Mouse (Mus musculus): ENCODE measurements around the gene Cpne4. TPM values are rescaled to one million over a fixed set of nuclear protein-coding genes. Genes with fewer than 3 reads are reported as not detected.
A peak's percentile ranks its signal among the peaks of the same experiment; 100 is the strongest.

Cpne4 gene
- total RNA-seq (2015): not detected in 2 replicates
- total RNA-seq (2017): not detected in 2 replicates

DNA sequence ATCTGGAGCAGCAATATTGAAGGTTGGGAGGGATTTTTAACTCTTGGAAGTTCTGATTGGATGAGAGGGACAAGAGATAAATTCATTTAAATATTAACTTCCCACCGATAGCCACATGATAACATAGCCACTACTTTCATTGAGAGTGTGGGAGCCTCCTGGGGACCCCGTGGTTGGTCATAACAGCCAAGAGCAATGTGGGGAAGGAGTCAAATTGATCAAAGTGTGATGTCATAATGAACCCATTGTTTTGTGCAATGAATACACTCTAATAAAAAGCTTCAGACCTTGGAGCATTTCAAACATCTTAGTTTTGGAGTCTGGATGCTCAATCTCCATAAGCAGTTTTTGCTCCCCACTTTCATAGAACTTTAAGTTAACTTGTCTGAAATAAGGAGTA, at the start of gene Cpne4:
Gene Cpne4, plus strand, starts transcription at position 301 of the 400 bp plus-strand sequence.
- no peak for ATAC-seq (replicated peaks; ENCODE audit: poor library complexity)

DNA sequence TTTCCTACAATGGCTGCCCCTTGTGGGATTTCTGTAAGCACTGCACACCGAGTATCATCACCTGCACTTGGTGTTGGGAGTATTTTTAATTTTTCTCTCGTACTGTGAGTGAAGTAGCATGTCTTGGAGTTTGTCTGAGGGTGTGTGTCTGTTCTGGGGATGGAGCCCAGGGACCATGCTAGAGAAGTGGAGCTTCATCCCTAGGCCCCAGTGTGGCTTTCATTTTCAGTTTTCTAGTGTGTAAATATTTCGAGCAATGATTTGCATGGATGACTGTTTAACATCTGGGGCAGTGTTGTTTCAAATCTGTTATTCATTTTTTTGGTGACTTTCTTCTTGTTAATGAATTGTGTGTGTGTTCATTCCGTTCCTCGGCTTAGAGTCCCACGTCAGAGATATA, 31.9 kb upstream of the Cpne4 start:
- no peak for ATAC-seq (replicated peaks; ENCODE audit: poor library complexity)

DNA sequence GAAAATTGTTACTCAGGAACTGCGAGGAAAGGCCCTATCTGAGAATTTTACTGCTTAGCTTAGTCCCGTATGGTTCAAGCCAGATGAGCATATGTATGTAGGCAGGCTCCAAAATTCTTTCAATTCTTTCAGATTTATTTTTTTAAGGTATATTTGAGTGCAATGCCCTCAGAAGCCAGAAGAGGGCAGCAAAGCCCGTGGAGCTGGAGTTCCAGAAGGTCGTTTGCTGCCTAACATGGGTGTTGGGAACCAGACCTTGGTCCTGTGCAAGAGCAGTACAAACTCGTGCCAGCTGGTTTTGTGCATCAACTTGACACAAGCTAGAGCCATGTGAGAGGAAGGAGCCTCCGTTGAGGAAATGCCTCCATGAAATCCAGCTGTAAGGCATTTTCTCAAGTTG, 11.6 kb upstream of the Cpne4 start:
- peak; percentile 57; the same call in 1 of the 2 replicates for ATAC-seq (replicated peaks; ENCODE audit: poor library complexity)

DNA sequence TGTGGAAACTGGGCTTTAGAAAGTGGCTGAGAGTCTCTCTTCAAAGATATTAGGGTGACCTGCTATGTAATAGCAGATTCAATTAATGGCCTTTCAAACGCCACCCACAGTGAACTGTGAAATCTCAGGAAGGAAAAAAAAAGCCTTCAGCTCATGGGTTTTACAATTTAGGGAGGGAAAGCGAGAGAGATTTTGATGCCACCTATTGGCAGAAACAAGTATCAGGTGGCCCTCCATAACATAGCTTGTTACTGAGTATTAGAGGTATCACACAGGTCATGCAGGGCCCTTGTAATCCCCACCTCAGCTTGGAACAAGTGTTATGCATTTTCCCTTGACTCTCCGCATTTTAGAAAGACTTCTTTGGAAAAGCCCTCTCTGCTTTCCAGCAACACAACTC, 18.7 kb downstream of the Cpne4 start:
- no peak for ATAC-seq (replicated peaks; ENCODE audit: poor library complexity)

DNA sequence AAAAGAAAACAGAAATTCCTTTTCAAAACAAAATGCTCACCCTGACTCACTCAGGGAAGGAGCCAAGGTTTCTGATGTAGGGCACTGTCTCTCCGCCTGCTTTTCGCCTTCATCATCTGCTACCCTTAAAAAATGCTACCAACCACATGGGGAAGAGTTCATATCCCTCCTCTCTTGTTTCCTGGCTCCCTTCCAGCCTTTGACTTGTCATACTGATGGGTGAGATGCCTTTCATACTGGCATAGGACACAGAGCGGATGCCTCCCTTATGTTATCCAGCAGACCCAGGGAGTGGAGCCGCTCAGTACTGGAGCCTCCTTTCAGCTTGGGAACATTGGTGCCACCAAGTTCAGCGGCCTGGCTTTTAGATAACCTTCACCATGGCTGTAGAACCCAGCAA, 19.4 kb downstream of the Cpne4 start:
- no peak for ATAC-seq (replicated peaks; ENCODE audit: poor library complexity)

DNA sequence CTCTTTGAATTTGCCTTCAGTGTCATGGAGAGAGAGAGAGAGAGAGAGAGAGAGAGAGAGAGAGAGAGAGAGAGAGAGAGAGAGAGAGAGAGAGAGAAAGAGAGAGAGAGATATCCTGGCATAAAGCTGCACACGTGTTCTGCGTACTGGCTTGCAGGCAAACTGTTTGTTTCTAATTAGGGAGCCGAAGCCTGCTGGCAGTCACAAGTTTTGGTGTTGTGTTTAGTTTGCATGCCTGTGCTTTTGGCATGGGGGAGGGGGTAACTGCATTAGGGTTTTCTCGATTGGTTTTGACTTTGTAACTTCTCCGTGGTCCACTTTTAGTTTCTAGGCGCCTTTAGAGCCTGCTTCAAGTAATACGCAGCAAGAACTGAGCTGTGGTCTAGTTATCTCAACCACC, 20.0 kb downstream of the Cpne4 start:
- ATAC-seq (replicated peaks; ENCODE audit: poor library complexity): no peak

DNA sequence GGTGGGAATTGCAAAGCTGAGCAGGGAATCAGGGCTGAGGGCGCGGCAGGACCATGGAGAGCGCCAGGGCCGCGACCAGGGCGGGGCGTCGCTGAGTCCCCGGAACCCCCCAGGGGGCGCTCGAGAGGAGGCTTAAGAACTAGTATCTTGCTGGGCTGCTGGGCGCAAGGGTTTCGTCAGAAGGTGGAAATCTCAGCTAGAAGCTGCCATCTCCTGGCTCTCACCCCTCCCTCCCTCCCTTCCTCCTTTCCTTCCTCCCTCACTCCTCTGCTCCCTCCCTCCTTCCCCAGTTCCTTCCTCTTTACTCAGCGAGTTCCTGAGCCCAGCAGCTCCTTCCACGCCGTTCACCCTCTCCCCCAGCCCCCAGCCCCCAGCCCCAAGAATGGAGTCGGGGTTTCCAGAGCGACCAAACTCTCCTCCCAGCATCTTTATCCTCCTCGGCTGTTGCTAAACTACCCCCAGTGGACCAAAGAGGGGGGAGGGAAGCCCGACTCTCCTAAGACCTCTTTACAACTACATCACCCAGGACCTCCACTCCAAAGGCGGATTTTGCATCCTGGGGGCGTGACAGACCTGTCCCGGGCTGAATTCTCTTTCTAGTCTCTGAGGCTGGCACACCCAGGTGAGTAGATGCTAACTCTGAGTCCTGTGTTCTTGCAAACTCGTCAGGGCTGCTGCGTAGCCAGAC, 22.5 kb downstream of the Cpne4 start:
- peak; percentile 100 for ATAC-seq (replicated peaks; ENCODE audit: poor library complexity)

DNA sequence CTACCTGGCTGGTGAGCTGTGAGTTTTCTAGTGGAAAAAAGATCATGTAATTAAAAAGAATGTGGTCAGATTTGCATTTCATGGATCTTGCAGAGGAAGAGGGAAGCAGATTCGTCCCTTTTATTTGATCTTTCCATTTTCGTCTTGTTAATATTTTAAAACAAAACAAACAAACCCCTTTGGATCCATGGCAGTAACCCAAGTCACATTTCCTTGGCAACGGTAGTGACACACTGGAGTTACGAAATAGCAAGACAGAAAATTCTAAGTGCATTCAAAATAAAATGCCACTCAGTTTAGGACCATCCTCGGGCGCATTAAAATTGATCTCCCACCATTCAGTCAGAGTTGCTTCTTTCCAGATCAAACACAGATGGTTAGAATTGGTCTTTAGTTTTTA, 25.8 kb downstream of the Cpne4 start:
- no peak for ATAC-seq (replicated peaks; ENCODE audit: poor library complexity)

DNA sequence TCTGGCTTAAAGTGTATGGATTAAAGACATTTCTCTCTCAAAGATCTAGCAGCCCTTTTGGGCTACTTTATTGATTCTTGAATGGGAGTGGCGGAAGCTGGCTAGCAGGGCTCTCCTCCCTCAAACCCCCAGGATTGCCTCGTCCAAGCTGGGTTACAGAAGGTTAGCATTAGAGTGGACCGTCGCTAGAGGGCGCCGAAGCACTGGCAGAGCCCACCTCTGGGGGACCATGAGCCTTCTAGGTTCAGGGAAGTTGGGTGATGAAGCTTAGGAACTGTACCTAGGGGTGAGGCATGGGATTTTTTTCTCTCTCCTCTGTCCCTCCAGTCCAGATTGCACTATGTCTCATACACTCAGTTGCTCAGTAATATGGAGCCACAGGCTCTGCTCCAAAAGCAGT, 27.4 kb downstream of the Cpne4 start:
- ATAC-seq (replicated peaks; ENCODE audit: poor library complexity): peak; percentile 92

DNA sequence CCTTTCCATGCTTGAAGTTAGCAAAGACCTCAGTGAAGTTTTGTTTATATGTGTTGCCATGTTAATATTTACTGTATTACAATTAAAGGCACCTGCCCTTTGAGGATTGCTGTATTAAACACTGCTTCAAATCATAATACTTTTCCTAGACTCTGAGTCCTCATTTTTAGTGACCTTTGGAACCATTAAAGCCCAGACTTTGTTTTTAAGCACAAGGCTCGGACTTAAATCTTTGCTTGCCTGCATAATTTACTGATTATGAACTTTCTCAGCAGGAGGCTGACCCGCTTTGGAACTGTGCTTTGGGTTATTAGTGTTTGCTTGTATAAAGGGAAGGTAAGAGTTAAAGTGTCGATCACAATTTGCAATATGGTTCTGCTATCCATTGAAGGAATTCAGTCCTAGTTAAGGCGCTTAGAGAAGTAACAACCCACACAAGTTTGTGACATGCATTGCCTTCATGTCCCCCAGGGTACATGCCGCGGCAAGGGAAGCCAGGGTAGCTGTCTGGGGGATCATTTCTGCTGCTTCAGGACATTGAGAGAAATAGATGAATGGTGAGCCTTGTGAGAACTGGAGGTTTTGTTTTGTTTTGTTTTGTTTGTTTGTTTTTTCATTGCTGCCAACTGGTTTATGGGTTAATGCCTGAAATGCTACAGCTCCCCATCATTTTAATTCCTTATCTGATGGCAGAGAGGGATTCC, 35.0 kb downstream of the Cpne4 start:
- ATAC-seq (replicated peaks; ENCODE audit: poor library complexity): no peak

DNA sequence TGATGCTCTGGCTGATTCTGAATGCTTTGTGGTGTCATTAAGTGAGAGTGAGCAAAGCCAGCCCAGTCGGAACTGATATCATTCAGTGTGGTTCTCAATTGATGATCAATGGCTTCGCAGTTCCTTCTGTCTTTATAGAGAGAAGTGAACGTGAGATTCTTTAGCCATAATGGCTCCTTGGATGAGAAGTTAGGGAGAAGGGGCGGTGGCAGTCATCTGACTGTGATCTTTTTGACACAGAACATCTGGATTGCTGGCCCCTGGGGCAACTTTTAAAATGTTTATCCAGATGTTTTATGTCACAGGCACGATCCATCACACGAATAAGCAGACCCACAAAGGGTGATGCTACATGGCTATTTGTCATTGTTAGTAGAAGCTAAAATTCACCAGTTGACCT, 35.6 kb downstream of the Cpne4 start:
- ATAC-seq (replicated peaks; ENCODE audit: poor library complexity): no peak

DNA sequence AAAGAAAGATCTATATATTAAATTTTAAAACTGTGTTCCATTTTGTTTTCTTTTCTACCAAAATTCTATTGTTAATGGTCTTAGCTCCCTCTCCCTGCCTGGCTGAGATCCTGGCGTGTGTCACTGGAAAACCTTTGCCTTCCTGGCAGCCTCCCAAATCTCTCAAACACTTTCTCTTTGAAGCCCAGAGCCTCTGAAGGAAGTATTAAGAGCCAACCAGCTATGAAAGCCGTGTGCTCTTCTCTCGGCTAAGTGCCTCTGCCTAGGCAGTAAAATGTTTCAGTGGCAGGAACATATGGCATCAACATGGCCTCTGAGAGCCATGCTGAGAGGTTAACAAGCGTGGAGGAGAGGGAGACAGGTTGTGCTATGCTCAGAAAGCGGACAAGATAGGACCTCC, 47.5 kb downstream of the Cpne4 start:
- ATAC-seq (replicated peaks; ENCODE audit: poor library complexity): no peak

DNA sequence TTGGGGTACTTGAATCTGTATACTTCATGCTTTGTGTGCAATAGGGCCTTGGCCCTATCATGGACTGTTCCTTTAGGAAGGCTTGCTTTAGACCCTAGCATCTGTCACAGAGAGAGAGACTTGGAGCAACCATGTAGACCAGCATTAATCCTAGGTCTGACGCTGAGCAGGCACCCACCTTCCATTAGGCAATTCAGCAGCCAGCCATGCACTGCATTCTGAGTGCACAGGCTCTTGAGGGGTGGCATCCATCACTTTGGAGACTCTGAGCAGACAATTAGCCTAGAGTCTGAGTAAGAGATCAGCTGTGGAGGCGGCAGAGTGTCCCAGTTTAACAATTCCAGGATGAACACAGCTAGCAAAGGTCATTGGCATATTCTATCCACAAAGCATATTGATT, 47.9 kb downstream of the Cpne4 start:
- no peak for ATAC-seq (replicated peaks; ENCODE audit: poor library complexity)

DNA sequence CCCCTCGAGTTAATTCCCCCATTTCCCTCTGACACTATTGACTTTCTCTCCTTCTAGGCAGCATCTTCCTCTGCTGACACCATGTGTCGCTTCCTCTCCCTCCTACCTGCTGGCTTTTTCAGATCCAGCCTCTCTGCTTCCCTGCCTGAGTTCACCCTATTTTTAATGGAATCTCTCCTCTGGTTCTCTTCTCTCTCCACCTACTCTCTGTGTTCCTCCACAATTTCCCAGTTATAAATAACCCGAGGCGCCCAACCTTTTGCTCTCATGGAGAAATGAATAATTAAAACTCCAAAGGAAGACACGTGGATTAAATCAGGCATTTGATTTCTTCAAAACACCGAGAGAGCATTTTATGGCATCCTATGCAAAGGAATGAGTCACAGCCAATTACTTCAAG, 65.4 kb downstream of the Cpne4 start:
- no peak for ATAC-seq (replicated peaks; ENCODE audit: poor library complexity)

DNA sequence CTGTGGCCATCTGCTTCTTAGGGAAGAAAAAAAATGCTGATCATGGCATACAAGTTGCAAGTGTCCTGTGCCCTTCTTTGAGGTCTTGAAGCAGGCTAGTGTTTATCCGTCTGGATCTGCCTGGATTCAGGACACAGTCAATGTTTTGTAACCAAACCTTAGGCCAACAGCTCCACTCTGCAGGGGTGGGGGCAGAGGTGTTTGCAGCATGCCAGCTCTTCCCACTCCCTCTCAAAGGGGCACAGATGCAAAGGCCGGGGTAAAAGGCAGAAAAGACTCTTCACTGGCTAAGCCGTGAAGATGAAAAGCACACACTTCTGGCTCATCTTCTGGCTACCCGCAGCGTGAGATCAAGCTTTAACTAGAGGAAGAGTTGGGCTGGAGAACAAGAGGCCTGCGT, 69.6 kb downstream of the Cpne4 start:
- ATAC-seq (replicated peaks; ENCODE audit: poor library complexity): no peak

DNA sequence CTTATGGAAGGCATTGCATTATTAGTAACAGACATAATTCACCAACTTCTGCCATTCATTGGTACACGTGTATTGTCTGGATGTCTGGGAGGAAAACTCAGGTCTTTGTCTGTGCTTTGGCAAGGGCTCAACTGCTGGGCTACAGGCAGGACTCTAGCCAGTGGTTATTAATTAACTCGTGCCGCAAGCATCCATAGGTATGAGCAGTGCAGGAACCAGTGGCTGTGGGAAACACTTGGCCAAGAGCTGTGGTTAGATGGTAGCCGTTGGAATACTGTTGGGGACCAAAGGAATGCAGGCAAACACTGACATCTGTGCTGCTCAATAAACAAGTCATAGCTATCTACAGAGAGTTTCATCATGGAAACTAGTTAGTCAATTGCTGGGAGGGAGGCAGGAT, 76.5 kb downstream of the Cpne4 start:
- no peak for ATAC-seq (replicated peaks; ENCODE audit: poor library complexity)

DNA sequence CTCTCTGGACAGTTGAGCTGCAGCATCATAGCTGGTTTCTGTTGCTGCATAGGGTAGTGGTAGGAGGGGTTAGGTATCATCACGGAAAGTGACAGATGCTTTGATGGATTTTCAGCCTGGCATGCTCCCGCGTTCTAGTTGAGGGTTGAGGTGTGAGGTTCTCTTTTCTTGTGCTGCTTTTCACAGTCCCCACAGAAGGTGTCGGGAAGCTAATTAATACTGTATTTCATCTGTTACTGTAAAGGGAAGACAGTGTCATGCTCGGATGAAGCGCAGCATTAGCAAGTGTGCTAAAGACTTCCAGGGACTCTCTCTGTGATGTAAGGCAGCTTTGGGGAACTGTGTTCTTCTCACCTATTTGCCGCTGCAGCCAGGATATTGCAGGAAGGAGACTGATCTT, 80.7 kb downstream of the Cpne4 start:
- no peak for ATAC-seq (replicated peaks; ENCODE audit: poor library complexity)

DNA sequence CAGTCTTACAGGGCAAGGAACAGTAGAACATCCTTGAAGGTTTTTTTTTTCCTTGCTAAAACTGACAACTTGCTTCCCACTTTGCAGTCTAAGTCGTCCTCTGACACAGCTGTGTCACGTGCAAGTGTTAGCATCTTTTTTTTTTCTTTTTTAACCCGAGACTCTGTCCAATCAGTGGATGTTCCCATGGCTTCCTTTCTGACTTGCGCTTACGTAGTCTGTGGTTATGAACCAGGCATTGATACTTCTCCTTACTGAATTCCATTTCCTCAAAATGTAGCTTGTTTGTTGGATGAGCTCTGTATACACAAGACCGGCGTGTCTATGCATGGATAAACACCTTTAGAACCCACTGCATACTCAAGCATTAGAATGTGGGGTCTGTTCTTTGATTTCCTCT, 82.2 kb downstream of the Cpne4 start:
- ATAC-seq (replicated peaks; ENCODE audit: poor library complexity): peak; percentile 88

DNA sequence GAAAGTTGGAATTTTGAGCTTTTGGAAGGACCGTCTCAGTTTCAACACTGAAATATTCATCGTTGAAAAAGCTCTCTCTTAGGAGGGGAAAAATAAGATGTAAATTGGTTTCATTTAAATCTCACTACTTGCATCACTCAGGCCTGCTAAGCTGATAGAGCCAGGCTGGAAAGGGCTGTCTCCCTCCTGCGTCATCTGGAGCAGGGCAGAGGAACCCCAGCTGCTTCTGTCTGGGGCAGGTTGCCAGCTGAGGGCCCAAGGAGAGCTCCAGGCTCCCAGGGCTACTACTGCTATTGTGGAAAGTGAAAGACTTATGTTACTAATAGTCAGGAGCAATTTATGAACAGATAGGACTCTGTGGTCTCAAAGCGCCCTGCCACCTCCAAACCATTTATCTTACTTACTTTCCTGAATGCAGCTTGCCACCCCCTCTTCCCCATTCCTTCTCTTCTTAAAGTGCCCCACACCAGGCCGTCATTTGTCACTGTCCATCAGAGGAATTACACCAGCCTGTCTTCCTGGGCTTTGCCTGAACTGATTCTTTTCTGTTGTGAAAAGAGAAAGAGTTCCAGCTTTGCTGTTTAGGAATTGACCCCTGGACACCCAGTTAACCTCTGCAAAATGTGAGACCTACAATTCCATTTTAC, 99.4 kb downstream of the Cpne4 start:
- no peak for ATAC-seq (replicated peaks; ENCODE audit: poor library complexity)

DNA sequence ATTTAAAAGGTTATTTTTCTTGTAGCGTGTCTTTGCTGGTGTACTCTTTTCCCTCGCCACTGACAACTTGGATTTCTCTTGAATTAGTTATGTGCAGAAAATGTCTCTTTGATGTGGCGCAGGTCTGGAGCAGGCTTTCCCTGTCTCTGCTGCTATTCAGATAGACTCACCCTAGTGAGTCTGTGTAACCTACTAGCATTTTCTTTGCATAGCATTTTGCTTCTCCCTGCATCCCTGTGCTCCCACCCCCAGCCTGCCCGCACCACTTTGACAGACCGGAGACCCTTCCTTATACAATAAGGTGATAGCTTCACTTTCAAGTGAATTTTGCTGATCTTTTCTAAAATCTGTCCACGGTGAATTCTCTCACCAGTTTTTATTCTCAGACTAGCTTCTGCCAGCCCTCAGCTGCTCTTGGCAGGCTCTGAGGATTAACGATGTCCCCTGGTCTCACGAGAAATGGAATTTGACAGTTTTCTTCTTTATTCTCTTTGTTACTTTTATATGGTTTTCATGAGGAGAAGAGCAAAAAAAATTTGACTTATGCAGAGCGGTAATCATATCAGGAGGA, 105.7 kb downstream of the Cpne4 start:
- no peak for ATAC-seq (replicated peaks; ENCODE audit: poor library complexity)

DNA sequence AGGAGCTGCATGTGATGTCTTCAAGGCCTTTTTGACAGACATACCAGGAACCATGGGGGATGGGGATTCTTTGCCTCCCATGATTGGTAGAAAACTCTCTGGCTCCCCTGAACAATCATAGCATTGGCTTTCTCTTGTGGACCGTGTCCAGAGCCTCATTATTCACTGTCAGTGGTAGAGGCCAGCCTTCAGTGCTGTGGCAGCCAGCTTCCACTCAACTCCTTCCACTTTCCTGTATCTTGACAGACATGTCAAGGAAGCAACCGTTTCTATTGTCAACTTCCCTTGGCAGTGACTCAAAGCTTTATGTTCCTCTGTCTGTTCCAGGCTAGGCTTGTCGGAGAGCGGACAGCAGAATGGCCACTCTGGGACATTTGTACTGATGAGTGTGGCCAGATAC, 112.7 kb downstream of the Cpne4 start:
- no peak for ATAC-seq (replicated peaks; ENCODE audit: poor library complexity)

DNA sequence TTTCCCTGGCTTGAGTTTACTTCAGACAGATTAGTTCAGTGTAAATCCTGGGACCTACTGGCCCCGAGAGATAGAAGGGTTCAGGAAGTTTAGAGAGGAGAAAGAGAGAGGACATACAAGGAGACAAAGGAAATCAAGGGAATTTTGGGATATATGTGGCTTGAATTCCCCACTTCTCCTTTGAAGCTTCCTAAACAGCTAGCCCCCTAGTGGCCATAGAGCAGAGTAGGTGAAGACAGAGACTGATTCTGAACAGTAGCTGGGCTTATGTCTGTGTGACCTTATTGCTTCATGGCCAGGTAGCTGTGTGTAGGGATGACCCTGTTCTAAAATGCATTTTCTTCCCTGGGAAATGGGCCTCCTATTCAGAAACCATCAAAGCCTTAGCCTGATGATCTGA, 129.6 kb downstream of the Cpne4 start:
- ATAC-seq (replicated peaks; ENCODE audit: poor library complexity): no peak
